Comparison of ENCODE assay signal across 21 mouse cellular contexts in the genomic region with DNA sequence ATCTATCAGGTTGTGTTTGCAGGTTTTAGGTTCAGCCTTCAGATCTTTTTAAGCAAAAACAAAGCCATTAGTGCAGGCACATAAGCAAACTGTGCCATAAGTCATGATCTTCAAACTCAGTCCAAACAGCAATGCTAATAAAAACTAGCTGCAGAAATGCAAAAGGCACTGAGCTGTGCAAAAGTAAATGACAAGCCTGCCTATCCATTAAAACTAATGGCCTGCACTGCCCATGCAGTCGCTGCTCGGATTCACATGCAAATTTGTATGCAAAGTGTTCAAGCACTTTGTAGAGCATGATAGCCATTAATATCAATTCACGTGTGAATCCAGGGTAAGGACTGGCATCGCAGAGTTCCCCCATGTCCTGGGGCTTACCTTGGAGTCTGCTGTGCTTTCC. TPM values are rescaled to one million over a fixed set of nuclear protein-coding genes. Genes with fewer than 3 reads are reported as not detected.
DNase-seq lines count a peak whose midpoint lies in the region; ATAC-seq lines count a peak whose summit lies in the region.
"Had no signal": no experiment of that assay in that cellular context is flagged by ENCODE, and none has a peak within 500 bp of the region (broad histone marks: within the 10 kb centered on the region; RNA-seq: fewer than 3 reads in every experiment).

No protein-coding gene starts in this region.

- H3K36me3 ChIP-seq in forebrain, embryonic 14.5 days (ENCODE audit: control insufficient read depth, insufficient read depth, low read length) = 0 out of 2 replicates have a peak, but pooled peaks cover 8% of the 10 kb centered on the region
- H3K36me3 ChIP-seq in forebrain, embryonic 12.5 days (replicated peaks) = peaks cover 7% of the 10 kb centered on the region; the same call in 1 of the 2 replicates
- H3K36me3 ChIP-seq in neural tube, embryonic 12.5 days = peaks cover 2% of the 10 kb centered on the region; the same call in 1 of the 2 replicates

- DNase-seq in forebrain, embryonic 14.5 days (ENCODE audit: low spot score) = peak; percentile 63
- DNase-seq in kidney, adult 11 months = peak; percentile 19
- no peak for DNase-seq in kidney, adult 18-20 months
- no peak for DNase-seq in neural tube, embryonic 10.5 days (ENCODE audit: extremely low spot score, low spot score)
- DNase-seq in urinary bladder, postnatal 10 days (ENCODE audit: low spot score) = no peak
- DNase-seq: adrenal gland, adult 8-10 months; cerebellum, adult 9-10 months; gastrocnemius, adult 2 months; lung, adult 2 months; right cerebral cortex, postnatal 4 days; thymus, adult 2 months had no signal

- no peaks in the 10 kb centered on the region for H3K27me3 ChIP-seq in forebrain, embryonic 14.5 days (replicated peaks; ENCODE audit: control insufficient read depth, insufficient read depth, low read length)
- no peaks in the 10 kb centered on the region for H3K27me3 ChIP-seq in forebrain, embryonic 12.5 days
- no peaks in the 10 kb centered on the region for H3K27me3 ChIP-seq in neural tube, embryonic 12.5 days (replicated peaks)
- H3K27me3 ChIP-seq: embryonic facial prominence, embryonic 12.5 days; heart, embryonic 12.5 days; limb, embryonic 12.5 days; liver, embryonic 12.5 days; Patski had no signal

- no peak for ATAC-seq in forebrain, embryonic 14.5 days
- no peak for ATAC-seq in forebrain, embryonic 12.5 days (ENCODE audit: low FRiP score)
- ATAC-seq in neural tube, embryonic 12.5 days (ENCODE audit: low FRiP score, low read depth) = peak; percentile 42; the same call in 1 of the 2 replicates
- ATAC-seq: CD4-positive, CD25-positive, alpha-beta regulatory T cell, adult 4 months; inflammation-experienced regulatory T-cells, adult 6 months; liver, embryonic 12.5 days; Patski had no signal

- 13% methylated on average over 4 of the region's 4 CpGs for WGBS in forebrain, embryonic 14.5 days
- 42% methylated on average over 4 of the region's 4 CpGs for WGBS in forebrain, embryonic 12.5 days
- WGBS in neural tube, embryonic 12.5 days = 32% methylated on average over 4 of the region's 4 CpGs

- H3K4me2 ChIP-seq in forebrain, embryonic 14.5 days (ENCODE audit: low read length) = no peak overlapping the region
- H3K4me2 ChIP-seq in forebrain, embryonic 12.5 days = no peak overlapping the region
- no peak overlapping the region for H3K4me2 ChIP-seq in neural tube, embryonic 12.5 days (replicated peaks)
- H3K4me2 ChIP-seq: embryonic facial prominence, embryonic 12.5 days; heart, embryonic 12.5 days; limb, embryonic 12.5 days; liver, embryonic 12.5 days had no signal

- peaks cover 33% of the 10 kb centered on the region for H3K4me1 ChIP-seq in forebrain, embryonic 14.5 days (ENCODE audit: control insufficient read depth, insufficient read depth, low read length)
- peaks cover 42% of the 10 kb centered on the region for H3K4me1 ChIP-seq in forebrain, embryonic 12.5 days
- H3K4me1 ChIP-seq in neural tube, embryonic 12.5 days = peaks cover 28% of the 10 kb centered on the region
- H3K4me1 ChIP-seq: embryonic facial prominence, embryonic 12.5 days; limb, embryonic 12.5 days had no signal

- H3K4me3 ChIP-seq in forebrain, embryonic 14.5 days (ENCODE audit: low read depth, low read length) = no peak overlapping the region
- no peak overlapping the region for H3K4me3 ChIP-seq in forebrain, embryonic 12.5 days (replicated peaks)
- H3K4me3 ChIP-seq in neural tube, embryonic 12.5 days = no peak overlapping the region
- H3K4me3 ChIP-seq: embryonic facial prominence, embryonic 12.5 days; erythroblast, embryonic 14.5 days; gastrocnemius, adult 2 months; heart, embryonic 12.5 days; limb, embryonic 12.5 days; liver, embryonic 12.5 days had no signal

- H3K9ac ChIP-seq in forebrain, embryonic 14.5 days (ENCODE audit: low read length) = no peak overlapping the region
- H3K9ac ChIP-seq in forebrain, embryonic 12.5 days = no peak overlapping the region
- H3K9ac ChIP-seq in neural tube, embryonic 12.5 days = no peak overlapping the region
- H3K9ac ChIP-seq: embryonic facial prominence, embryonic 12.5 days; heart, embryonic 12.5 days; limb, embryonic 12.5 days; liver, embryonic 12.5 days had no signal

- no peak overlapping the region for H3K27ac ChIP-seq in forebrain, embryonic 14.5 days (ENCODE audit: low read depth, low read length)
- H3K27ac ChIP-seq in forebrain, embryonic 12.5 days = no peak overlapping the region
- no peak overlapping the region for H3K27ac ChIP-seq in neural tube, embryonic 12.5 days
- H3K27ac ChIP-seq: embryonic facial prominence, embryonic 12.5 days; gastrocnemius, adult 2 months; limb, embryonic 12.5 days; liver, embryonic 12.5 days had no signal

- H3K9me3 ChIP-seq in forebrain, embryonic 14.5 days (replicated peaks; ENCODE audit: control insufficient read depth, low read length) = no peaks in the 10 kb centered on the region
- H3K9me3 ChIP-seq in forebrain, embryonic 12.5 days = no peaks in the 10 kb centered on the region
- no peaks in the 10 kb centered on the region for H3K9me3 ChIP-seq in neural tube, embryonic 12.5 days
- H3K9me3 ChIP-seq: embryonic facial prominence, embryonic 12.5 days; heart, embryonic 12.5 days; limb, embryonic 12.5 days; liver, embryonic 12.5 days had no signal

RNA-seq across cellular contexts. Expression of a gene that starts 40.5 kb away (rescaled TPM):
- polyA plus RNA-seq in forebrain, embryonic 14.5 days (2014; fragmentation: Nextera tagmentation; extraction: Ambion mirVana) = 29.9 and 38.7 TPM in 2 replicates
- 49.3 and 52.8 TPM in 2 replicates for polyA plus RNA-seq in forebrain, embryonic 12.5 days (2016; fragmentation: Nextera tagmentation; extraction: Ambion mirVana)
- polyA plus RNA-seq in neural tube, embryonic 12.5 days (2016; fragmentation: Nextera tagmentation; extraction: Ambion mirVana) = 49.0 and 52.9 TPM in 2 replicates

Comparison
In these comparisons a context has a peak if more than half of its experiments do, and no peak if none do; other contexts are left out.
1. DNase-seq: peak in forebrain, embryonic 14.5 days (single experiment) and kidney, adult 11 months (single experiment); none in kidney, adult 18-20 months (single experiment), neural tube, embryonic 10.5 days (single experiment) and urinary bladder, postnatal 10 days (single experiment).